Mouse (Mus musculus): ENCODE data around the gene Ccser1.

GRCm38 (mm10) chr6:61152924-61153323, 27.2 kb upstream of the Ccser1 start:
- TF ChIP-seq TAL1 (IDR thresholded peaks at IDR 0.05; ENCODE audit: low read length), result no peak
- TF ChIP-seq GATA1 (IDR thresholded peaks at IDR 0.05; ENCODE audit: low read length), result no peak
